Mouse (Mus musculus) cerebellum, adult 18-20 months (tissue): Measurements from ENCODE around the gene Zfp69.
A peak's percentile ranks its signal among the peaks of the same experiment; 100 is the strongest.

ENCODE experiments used
- DNase-seq, 2 experiments: peaks; one replicate each; pipeline ENCODE4 v3.0.0; 2021

Zfp69 gene

DNA sequence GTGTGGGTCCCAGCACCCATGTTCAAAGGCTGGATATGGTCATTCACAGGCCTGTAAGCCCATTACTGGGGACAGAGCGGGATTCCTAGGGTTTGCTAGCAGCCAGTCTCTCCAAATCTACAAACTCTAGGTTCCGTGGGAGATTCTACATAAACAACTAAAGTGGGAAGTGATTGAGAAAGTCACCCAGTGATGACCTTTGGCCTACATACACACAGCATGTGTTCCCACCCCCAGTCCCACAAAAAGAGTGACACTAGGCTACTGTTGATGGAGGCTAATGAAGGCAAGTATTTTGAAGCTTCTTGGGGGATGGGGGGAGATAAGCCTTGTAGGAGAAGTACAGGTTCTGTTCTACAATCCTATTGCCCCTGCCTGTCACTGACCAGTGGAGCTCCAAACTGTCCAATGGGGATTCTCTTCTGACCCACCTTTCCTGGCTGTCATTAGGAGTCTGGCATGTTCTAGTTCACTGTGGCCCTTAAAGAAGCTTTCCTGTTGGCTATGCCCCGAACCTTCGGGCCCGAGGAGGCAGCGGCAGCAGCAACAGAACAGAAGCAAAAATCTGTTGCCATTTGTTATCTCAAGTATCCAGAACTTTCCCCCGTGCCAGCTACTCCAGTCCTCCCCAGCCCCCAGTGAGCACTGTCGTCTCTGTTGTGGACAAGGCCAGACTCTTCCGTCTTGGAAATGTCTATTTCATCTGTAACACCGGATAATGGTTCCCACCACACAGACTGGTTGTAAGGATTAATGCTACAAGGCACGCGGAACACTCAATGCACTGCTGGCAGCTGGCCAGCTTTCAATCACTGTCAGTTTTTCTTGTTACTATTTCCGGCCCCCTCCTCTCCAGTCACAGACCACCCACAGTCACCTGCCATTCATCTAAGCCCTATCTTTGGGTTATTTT, 66.0 kb downstream of the Zfp69 start:
- no peak for DNase-seq

DNA sequence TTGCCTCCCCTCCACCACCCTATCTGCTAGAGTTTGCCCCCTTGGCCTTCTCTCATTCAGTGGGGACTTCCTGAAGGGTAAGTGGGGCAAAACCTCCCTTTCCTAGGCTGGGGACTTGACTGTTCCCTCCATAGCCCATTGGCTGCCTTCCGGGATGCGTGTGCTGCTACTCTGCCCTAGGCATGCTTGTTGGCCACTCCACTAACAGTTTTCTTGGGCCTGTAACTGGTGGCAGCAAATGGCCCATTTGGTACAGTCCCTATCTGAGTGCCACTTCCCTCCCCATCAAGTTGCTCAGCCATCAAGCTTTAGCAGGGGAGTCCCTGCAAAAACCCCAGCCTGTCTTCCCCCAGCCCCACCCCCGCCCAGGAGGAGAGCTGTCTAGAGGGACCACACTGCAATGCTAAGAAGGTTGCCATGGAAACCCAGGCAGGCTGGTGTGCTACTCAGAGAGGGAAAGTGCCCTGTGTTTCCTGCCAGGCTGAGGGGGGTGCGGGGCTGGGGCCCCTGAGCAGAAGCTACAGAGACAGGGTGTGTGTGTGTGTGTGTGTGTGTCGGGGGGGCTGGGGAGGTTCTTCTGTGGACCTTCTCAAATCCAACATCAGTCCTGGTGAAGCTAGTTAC, 69.4 kb downstream of the Zfp69 start:
- peak in 1 of 2 experiments; percentile 6 for DNase-seq

DNA sequence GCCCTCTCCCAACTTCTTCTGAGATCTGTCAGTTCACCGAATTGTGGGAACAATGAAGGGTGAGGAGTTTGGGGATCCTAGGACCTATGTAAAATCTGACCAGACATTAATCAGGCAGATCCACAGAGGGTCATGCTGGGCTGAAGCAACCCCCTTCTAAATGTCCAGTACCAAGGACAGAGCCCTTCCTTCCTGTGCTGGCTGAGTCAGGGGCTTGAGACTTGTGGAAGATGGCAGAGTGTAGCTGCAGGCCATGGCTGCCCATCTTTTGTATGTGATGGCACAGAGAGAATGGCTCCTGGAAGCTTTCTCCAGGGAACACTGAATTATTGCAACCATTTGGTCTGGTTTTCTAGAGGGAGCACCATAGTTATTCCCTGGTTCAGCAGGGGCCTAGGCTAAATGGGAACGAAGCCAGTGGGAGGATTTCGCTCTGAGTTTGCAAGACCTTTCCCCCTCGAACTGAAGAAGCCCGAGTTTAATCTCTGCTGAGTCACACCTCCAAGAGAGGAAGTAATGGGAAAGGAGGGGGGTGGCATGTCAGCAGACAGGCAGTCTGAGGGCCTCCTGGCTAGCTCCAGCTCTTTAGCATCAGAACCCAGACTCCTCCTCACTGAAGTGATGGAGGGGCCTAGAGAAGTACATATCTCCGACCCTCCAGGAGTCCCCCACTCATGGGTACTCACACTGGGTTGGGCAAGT, 70.6 kb downstream of the Zfp69 start:
- DNase-seq: no peak
